Mouse (Mus musculus) left cerebral cortex, adult 18-20 months (tissue): ENCODE data around the gene Gnao1. TPM values are rescaled to one million over a fixed set of nuclear protein-coding genes. Genes with fewer than 3 reads are reported as not detected.

Source experiments
- DNase-seq, 2 experiments: peaks; one replicate each; pipeline ENCODE4 v3.0.0; 2021 to 2022; ENCODE audit warnings: low spot score in 2 of 2, mixed read lengths in 1 of 2
- total RNA-seq, 2 experiments: library from RNA; stranded (reverse); gene quantifications; 2 replicates each; pipeline ENCODE4 v1.2.3; 2021

Gnao1 gene
- total RNA-seq, 2 experiments from 2014 or later = 659 to 709 TPM

DNA sequence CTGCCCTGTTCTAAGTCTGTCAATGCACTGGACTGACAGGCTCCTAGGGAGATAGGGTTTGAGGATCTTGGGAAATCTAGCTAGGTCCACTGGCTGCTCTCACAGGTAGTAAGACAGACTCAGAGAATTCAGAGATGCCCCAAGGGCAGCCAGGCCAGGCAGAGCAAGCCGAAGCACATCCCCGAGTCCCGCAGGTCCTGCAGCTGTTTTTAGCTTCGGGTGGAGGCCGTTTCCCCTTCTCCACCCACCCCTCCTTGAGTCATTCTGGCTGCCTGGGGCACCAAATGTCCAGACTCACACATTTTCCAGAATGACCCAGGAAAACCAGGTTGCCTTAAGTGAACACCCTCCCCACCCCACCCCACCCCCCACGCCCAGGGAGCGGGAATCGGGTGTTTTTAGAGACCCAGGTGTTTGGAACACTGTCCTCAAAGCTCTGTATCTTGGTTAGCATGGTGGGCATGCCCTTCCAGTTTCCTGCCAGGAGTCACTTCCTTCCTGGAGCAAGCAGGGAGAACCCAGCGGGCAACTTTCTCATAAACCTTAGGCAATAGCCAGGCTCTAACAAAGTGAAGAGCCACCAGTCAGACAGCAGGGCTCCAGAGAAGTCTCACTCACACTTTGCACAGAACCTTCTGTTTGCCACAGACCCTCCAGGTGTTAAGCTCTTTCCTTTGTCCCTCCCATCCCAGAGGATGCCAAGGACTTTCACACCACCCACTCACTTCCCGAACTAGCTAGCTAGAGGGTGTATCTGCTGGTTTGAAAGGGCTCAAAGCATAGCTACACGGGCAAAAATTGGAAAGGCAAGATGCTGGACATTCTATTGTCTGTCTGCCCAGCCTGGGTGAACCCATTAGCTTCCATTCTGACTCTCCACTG lies 131.0 kb downstream of the Gnao1 start:
- DNase-seq = peak; percentile 46 to 54

DNA sequence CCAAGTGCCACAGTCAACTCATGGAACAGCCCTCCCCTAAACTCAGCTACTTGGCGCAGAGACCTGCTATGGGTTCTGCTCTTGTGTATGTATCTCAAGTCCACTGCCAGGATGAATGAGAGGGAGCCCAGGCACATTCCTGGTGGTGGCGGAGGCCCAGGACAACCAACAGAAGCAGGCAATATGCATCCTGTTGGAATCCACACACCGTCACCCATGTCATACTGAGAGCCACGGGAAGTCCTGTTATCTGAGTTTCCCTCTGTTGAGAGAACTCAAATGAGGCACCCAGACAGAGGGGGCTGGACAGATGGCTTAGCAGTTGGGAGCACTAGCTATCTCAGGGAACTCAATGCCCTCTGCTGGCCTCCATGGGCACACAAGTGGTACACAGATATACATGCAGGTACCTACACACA lies 131.9 kb downstream of the Gnao1 start:
- DNase-seq = no peak

DNA sequence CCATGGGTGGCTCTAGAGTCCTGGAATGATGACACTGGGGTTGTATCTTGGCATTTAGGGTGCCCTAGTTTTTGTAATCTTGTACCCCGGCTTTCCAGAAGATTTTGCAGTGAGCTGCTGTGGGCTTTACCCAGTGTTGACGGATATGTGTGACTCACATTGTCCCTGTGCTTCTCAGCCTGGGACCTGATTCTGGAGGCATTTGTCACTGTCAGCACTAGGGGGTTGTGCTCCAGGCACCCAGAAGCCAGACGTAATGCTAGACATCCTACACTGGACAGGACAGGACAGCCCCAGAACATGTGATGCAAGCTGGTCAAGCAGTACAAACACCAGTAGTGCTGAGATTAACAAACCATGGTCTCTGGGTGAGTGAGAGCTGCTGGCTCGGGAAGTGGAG lies 136.0 kb downstream of the Gnao1 start:
- no peak for DNase-seq

DNA sequence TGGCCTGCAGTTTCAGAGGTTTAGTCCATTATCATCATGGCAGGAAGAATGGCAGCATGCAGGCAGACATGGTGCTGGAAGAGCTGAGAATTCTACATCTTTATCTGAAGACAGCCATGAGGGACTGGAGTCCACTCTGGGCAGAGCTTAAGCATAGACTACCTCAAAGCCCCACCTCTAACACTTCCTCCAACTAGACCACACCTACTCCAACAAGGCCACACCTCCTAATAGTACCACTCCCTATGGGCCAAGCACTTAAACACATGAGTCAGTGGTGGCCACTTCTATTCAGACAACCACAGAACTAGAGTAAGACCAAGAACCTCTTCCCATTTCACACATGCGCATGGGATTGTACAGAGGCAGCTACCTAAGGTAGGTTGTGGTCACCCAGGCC lies 136.6 kb downstream of the Gnao1 start:
- no peak for DNase-seq

DNA sequence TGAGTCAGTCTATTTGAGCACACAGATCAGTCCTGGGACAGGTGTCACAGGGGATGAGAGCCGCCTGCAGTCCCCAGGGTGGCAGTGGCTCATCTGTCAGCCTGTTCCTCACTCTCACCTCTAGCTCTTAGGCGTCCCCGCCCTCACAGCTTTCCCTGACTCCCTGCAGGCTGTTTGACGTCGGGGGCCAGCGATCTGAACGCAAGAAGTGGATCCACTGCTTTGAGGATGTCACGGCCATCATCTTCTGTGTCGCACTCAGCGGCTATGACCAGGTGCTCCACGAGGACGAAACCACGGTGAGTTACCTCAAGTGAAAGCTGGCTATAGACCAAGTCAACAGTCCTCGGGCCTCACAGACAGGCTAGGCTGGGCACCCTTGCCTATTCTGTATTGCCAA lies 140.4 kb downstream of the Gnao1 start:
- DNase-seq = no peak

DNA sequence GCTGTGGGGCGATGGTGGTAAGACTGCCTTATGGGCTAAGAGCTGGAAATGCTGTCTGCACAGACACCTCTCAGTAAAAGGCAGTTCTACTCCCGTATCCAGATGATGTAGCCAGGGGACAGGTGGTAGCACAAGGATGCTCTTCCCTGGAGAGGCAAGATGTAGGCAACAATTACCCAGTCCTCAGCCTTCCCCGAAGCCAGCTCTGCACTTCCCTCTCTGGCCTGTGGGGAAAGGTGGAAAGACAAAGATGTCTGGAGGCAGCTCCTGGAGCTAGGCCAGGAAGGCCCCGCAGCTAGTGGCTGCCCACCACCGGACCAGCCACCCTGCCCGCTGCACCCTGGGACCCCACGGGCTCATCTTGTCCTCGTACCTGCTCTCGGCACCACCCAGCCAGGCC lies 142.7 kb downstream of the Gnao1 start:
- no peak for DNase-seq

DNA sequence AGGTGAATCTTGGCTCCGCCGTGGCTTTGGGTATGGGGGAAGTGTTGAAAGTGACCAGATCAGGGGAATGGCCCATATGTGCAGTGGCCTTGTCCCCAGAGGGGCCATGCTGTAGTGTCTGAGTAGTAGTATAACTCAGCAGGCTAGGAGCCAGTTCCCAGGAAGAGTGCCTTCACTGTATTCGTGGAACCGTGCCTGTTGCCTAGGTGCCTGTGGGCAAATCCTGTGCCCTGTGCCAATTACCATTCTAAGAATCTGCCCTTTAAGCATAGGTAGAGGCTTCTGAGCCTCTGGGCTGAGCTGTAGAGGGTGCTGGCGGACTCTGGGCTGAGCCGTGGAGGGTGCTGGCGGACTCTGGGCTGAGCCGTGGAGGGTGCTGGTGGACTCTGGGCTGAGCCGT lies 148.6 kb downstream of the Gnao1 start:
- DNase-seq = no peak

DNA sequence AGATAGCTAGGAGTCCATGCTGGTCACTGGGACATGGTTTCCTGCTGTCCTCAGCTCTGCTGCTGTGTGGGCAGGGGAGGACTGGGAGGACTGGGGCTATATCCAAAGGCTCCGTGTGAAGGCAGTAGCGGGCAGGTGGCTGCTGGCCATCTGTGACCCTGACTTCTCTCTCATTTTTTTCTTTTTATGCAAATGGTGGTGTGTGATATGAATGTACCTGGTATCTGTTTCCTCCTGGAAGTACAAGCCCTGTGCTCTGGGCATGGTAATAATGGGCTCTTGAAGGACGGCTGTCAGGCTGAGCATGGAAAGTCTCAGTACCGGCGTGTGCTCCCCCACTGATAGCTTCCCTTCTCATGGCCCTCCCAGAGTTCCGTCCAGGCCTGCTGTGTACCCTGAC lies 151.1 kb downstream of the Gnao1 start:
- no peak for DNase-seq

DNA sequence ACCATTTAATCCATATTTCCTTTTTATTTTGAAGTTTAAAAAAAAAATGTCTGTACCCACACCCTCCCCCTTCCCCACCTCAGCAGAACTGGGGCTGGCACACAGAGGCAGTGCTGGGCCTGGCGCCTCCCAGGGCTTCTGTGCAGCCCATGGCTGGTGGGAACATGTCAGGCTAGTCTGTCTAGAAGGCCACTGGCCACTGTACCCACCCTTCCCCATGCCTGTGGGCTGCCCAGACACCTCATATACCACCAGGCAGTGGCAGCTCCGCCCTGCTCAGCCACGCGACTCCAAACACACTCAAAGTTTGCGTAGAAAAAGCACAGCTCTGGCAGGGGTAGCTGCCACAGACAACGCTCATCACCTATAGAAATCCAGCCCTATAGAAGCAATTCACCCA lies 158.5 kb downstream of the Gnao1 start:
- no peak for DNase-seq

DNA sequence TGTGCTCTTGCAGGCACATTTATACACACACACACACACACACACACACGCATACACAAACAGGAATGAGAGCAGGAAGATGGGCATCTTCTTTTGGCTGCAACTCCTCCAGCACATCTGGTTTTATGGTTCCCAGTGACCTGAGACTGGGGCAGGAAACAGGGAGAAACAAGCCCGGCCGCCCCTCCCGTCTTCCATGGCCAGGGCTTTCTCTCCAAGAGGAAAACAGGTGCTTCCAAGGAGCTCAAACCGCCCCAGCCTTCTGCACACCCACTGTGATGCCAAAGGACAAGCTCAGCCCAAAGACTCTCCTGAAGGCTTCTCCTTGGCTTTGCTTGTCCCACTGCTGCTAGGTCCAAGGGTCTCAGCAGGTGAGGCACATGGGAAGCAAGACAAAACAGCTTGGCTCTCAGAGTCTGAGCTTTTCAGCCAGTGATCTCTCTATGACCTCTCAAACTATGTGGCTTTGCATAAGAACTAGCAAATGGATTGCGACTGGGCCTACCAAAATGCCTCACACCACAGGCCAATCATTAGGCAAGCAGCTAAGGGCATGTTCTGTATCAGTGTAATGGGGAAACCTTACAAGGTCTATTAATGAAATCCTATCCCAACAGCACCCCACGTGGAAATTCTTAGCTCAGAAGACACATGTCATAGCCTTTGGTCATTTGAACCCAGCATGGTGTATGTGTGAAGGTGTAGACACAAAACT lies 160.0 kb downstream of the Gnao1 start:
- no peak for DNase-seq

DNA sequence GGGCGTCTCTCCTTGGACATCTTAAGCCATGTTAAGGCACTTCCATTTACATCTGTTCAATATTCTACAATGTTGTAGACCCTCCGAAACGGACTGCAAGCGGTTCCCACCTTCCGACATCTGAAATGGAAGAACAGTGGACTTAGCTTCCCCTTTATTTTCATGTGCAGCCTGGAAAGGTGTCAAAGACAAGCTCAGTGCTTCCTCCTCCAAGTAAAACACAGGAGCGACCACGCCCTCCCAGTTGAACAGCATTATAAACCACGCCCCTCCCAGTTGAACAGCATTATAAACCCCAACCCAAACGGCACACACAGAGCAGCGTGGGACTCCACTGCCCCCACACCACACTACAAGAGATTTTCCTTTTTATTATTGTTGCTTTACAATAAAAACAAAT lies 161.7 kb downstream of the Gnao1 start:
- peak in 1 of 2 experiments; percentile 1 for DNase-seq

DNA sequence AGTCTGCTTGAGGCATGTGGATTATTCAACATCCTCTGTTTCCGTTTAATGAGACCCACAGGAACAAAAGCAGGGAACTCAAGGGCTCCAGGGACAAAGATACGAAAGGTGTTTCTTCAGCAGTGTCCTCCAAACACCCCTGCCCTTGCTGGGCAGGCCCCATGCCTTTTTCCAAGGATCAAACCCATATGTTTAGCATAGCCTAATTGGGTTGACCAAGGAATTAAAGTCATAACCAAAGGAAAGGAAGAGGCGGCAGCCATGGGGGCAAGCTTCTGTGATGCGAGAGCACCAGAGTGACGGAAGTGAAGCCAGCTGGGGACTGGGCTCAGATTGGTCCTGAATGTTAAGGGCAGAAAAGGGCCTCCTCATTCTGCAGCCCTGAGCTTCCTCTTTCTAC lies 162.4 kb downstream of the Gnao1 start:
- DNase-seq = no peak

DNA sequence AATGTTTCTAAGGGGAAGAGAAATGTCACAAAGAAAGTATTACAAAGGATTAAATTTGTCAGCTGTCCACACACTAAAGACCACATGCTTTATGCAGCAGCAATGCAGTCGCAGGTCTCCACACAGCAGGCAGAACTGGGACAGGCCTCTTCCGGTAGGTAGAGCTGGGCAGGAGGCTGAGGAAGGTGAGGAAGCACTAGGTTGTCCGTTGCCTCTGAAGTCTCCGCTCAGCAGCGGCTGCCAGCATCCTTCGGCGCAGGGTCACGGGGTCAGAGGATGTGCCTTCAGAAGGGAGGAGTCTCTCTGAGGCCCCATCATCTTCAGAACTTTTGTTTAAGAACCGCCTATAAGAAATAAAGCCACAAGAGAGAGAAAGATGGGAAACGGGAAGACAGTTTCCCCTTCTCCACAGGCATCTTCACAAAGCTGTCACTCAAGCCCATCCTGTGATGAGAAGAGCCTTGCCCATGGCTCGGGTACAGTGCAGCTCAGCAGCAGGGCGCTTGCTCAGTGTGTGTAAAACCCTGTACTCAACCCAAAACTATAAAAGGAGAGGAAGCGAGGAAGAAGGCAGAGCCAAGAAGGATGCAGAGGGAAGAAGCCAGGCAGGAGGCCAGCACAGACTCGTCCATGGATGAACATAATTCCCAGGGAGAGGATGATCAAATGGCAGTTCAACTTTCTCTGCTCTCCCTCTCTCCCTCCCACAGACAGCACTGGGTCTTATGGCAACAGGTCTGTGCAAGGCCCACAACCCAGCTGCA lies 163.4 kb downstream of the Gnao1 start:
- peak in 1 of 2 experiments; percentile 13 for DNase-seq

DNA sequence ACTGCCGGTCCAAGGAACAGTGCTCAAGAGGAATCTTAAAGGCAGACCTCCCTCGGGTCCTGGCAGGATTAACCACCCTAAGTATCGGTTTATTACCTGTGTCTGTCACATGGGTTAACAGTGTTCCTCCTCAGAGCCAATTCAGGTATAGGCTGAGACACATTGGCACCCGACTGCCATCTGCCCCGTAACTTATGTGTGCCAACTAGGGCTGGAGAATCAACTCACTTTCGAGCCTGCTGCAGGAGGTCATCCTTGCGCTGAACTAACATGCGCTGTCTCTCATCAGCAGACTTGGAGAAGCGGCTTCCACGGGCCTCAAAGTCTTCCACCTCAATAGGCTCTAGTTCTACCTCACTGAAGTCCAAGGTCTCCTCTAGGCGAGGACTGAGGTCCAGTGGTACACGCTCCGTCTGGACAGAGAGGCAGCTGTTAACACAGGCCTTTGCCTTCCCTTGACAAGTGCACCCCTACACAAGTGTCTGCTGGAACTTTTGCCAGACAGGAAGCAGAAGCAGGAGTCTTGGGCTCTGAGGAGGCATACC lies 164.1 kb downstream of the Gnao1 start:
- DNase-seq = peak in 1 of 2 experiments; percentile 2

DNA sequence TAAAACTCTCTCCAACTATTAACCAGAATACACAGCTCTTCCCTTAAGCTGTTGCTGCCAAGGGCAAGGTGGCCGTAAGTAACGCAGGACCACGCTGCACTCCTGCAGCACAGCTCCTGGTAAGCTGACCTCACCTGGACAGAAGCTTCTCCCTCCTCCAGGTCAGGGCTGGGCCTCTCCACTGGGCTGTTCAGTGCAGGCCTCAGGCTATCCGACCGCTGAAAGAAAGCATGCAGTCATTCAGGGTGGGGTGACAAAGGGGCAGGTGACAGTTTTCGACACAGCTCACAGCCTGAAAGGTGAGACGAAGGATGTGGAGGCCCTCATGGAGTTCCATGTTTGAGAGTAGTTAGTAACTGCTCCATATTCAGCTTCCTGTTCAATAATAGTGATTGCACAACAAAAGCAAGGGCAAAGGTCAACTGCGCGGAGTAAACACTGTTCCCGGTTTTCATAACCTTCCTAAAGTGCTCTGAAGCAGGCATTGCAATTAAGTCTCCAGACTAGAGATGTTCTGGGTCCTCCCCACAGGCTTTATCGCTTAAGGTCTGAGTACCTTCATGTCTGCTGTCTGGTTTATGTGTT lies 164.9 kb downstream of the Gnao1 start:
- peak in 1 of 2 experiments; percentile 1 for DNase-seq

DNA sequence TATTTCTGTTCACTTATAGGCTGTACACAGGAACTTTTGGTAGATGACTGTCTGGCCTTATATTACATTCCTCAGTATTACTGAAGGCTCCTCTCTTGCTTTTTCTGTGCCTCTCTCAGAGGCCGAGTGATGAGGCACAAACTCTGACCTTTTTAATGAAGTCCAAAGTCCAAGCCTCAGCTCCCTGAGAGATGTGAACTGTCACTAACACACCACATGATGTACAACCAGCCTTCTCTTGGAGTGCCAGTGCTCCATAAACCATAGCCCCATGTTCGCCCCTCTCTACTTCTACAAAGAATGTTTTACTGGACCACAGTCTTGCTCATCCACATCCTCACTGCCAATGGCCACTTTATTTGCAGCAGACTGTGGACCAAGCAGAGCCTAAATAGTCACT lies 165.6 kb downstream of the Gnao1 start:
- no peak for DNase-seq

DNA sequence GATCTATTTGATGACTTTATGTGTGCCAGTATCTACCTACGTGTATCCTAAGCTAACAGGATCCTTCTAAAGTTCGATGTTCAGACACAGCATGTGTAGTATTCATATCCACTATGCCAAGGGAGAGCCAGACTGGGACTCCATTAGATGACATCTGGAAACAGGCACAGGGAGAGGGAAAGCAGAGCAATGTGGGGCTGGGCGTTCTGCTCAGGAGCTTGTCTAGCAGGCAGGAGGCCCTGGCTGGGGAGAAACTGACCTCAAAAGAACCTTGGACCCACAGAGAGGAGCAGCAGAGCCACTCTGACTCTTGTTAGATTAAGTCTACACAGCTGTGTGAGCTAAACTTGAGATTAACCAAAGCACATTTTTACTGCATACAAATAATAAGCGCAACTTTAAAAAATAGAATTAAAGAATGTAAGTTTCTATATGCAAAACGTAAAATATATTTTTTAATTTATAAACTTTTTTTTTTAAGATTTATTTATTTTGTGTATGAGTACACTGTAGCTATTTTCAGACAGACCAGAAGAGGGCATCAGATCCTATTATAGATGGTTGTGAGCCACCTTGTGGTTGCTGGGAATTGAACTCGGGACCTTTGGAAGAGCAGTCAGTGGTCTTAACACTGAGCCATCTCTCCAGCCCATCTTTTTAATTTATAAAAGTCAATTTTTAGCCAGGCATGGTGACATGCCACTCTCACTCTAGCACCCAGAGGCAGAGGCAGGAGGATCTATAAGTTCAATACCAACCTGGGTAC lies 166.9 kb downstream of the Gnao1 start:
- no peak for DNase-seq

DNA sequence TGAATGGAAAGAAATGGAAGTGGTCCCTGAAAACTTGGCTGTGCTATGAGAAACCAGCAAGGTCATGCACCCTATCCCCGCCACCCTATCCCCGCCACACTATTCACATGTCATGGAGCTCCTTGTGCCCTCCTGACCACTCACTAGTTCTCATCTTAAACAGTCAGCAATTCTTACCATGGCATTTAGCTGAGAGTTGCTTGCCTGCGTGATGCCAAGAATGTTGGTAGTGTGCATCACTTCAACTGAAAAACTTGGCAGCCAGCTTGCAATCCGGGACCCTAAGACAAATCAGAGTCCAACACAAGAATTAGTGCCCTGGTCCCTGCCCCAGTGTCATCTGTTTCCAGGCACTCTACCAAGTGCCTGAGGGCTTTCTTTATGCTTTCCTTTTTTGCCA lies 170.4 kb downstream of the Gnao1 start:
- DNase-seq = no peak

DNA sequence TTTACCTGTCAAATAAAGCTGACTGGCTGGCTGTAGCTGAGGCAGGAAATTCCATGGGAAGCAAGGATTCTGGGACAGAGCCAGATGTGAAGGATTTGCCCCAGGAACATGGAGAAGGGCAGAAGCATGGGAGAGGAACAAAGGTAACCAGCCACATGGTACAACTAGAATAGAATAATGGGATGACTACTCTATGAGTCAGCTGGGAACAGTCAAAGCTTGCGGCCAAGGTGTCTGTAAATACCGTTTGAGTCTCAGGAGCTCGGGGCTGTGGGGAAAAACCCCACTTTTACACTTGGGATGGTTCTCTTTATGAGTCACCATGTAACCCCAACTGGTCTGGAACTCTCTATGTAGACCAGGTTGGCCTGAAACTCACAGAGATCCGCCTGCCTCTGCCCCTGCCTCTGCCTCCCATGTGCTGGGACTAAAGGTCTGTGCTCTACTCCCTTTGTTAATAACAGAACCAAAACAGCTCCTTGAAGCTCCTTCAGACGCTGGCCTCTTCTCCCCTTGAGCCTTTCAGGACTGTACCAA lies 172.0 kb downstream of the Gnao1 start:
- DNase-seq = no peak

DNA sequence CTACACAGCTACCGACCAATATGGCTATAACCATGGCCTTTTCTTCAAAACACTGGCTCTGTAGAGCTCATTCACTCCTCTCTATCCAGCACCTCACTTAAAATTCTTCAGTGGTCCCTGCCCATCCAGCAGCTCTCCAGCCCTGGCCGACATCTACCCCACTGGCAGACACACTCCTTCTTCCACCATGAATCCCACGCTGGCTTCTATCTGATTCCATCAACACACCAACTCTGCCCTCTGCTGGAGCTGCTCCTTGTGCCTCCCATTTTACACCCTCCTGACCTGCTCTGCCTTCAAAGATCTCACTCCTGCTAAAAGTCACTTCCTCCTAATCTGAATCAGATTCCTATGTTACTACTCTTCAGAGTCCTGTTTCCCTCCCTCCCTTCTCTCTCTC lies 174.1 kb downstream of the Gnao1 start:
- no peak for DNase-seq
